In genomic region chr13:91648240-91648639, GRCm38 (mm10) we compare ENCODE assay signal across 7 mouse cellular contexts.
A peak's percentile ranks its signal among the peaks of the same experiment; 100 is the strongest.
DNase-seq lines count a peak whose midpoint lies in the region; ATAC-seq and TF ChIP-seq lines count a peak whose summit lies in the region.

No protein-coding gene starts in this region.

- no peak for TF ChIP-seq POLR2A in thymus, adult 2 months (IDR thresholded peaks at IDR 0.05; ENCODE audit: control insufficient read depth, extremely low read depth, insufficient read depth, low read length, poor library complexity)

- H3K4me1 ChIP-seq in thymus, adult 2 months (replicated peaks; ENCODE audit: control insufficient read depth, insufficient read depth, low read length): no peaks in the 10 kb centered on the region
- no peaks in the 10 kb centered on the region for H3K4me1 ChIP-seq in forebrain, embryonic 13.5 days
- 0 out of 2 replicates have a peak, but pooled peaks cover 3% of the 10 kb centered on the region for H3K4me1 ChIP-seq in midbrain, embryonic 15.5 days

- H3K27me3 ChIP-seq in thymus, adult 2 months (ENCODE audit: control insufficient read depth, insufficient read depth, low read length): no peaks in the 10 kb centered on the region
- H3K27me3 ChIP-seq in forebrain, embryonic 13.5 days: no peaks in the 10 kb centered on the region
- no peaks in the 10 kb centered on the region for H3K27me3 ChIP-seq in midbrain, embryonic 15.5 days (replicated peaks)

- DNase-seq in thymus, postnatal 25 days: peak; percentile 23
- no peak for DNase-seq in thymus, adult 2 months
- peak; percentile 42 to 54 for DNase-seq in kidney, postnatal 25 days
- DNase-seq in natural killer cell, adult 2 months (ENCODE audit: low spot score in 2 of 2): no peak

- peak; percentile 98 for ATAC-seq in cerebellum, adult (ENCODE audit: insufficient number of reproducible peaks, low FRiP score, low TSS enrichment)
- ATAC-seq in forebrain, embryonic 13.5 days: peak; percentile 85
- ATAC-seq in midbrain, embryonic 15.5 days (replicated peaks): peak; percentile 94

- no peak for TF ChIP-seq CTCF in thymus, adult 2 months (IDR thresholded peaks at IDR 0.05; ENCODE audit: borderline replicate concordance, control insufficient read depth, extremely low read depth, insufficient read depth, low read length, poor library complexity)

- WGBS in thymus, adult 2 months: 86% methylated on average over 6 of the region's 6 CpGs
- WGBS in forebrain, embryonic 13.5 days: 26% methylated on average over 6 of the region's 6 CpGs
- 22% methylated on average over 6 of the region's 6 CpGs for WGBS in midbrain, embryonic 15.5 days

- H3K9ac ChIP-seq in forebrain, embryonic 13.5 days: no peak overlapping the region
- no peak overlapping the region for H3K9ac ChIP-seq in midbrain, embryonic 15.5 days

- H3K27ac ChIP-seq in thymus, adult 2 months (ENCODE audit: control insufficient read depth, insufficient read depth, low read length): no peak overlapping the region
- no peak overlapping the region for H3K27ac ChIP-seq in forebrain, embryonic 13.5 days
- H3K27ac ChIP-seq in midbrain, embryonic 15.5 days: no peak overlapping the region

- H3K4me3 ChIP-seq in thymus, adult 2 months (ENCODE audit: control insufficient read depth, insufficient read depth, low read length): no peak overlapping the region
- H3K4me3 ChIP-seq in forebrain, embryonic 13.5 days: no peak overlapping the region
- H3K4me3 ChIP-seq in midbrain, embryonic 15.5 days: no peak overlapping the region

- no peaks in the 10 kb centered on the region for H3K9me3 ChIP-seq in forebrain, embryonic 13.5 days (replicated peaks)
- no peaks in the 10 kb centered on the region for H3K9me3 ChIP-seq in midbrain, embryonic 15.5 days

- peaks cover 6% of the 10 kb centered on the region; the same call in 1 of the 2 replicates for H3K36me3 ChIP-seq in thymus, adult 2 months (ENCODE audit: control insufficient read depth, insufficient read depth, low read length)
- no peaks in the 10 kb centered on the region for H3K36me3 ChIP-seq in forebrain, embryonic 13.5 days (ENCODE audit: poor library complexity, severe bottlenecking)
- H3K36me3 ChIP-seq in midbrain, embryonic 15.5 days (replicated peaks): no peaks in the 10 kb centered on the region

- H3K4me2 ChIP-seq in forebrain, embryonic 13.5 days: no peak overlapping the region
- no peak overlapping the region for H3K4me2 ChIP-seq in midbrain, embryonic 15.5 days

Comparison
In these comparisons a context has a peak if more than half of its experiments do, and no peak if none do; other contexts are left out.
1. DNase-seq: peak in thymus, postnatal 25 days (single experiment) and kidney, postnatal 25 days (2 of 2); none in thymus, adult 2 months (single experiment) and natural killer cell, adult 2 months (0 of 2).
2. Peak in every context shown above with its lines, with median percentiles within 50 percentile points of each other: ATAC-seq.